ENCODE assay signal across 19 mouse cellular contexts in the genomic region with DNA sequence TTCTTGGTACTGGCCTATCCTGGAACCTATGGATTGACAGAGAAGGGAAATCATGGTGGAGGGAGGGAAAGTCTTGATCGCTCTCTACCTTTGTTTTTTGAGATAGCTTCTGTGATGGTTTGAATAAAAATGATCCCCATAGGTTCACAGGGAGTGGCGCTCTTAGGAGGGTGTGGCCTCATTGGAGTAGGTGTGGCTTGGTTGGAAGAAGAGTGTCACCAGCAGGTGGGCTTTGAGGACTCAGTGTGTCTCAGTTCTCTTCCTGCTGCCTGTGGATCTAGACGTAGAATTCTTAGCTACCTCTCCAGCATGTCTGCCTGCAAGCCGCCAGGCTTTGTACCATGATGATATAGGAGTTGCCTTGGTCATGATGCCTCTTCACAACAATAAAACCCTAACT. TPM values are rescaled to one million over a fixed set of nuclear protein-coding genes. Genes with fewer than 3 reads are reported as not detected.
"Had no signal": no experiment of that assay in that cellular context is flagged by ENCODE, and none has a peak within 500 bp of the region (broad histone marks: within the 10 kb centered on the region; RNA-seq: fewer than 3 reads in every experiment).

No protein-coding gene starts in this region.

- ATAC-seq: midbrain, embryonic 13.5 days; midbrain, embryonic 16.5 days had no signal

- H3K36me3 ChIP-seq: midbrain, embryonic 10.5 days; midbrain, embryonic 13.5 days; neural tube, embryonic 13.5 days; neural tube, embryonic 15.5 days; stomach, embryonic 15.5 days had no signal

- H3K9ac ChIP-seq: liver, embryonic 14.5 days; lung, embryonic 14.5 days; midbrain, embryonic 13.5 days; neural tube, embryonic 13.5 days; neural tube, embryonic 15.5 days; stomach, embryonic 15.5 days had no signal

- H3K9me3 ChIP-seq: neural tube, embryonic 13.5 days; neural tube, embryonic 15.5 days; stomach, embryonic 15.5 days had no signal

- DNase-seq: lung, adult 18-20 months; lung, embryonic 14.5 days; lung, postnatal 14 days; lung, postnatal 36 days; retina, postnatal 1 day; right cerebral cortex, adult 18-20 months; right cerebral cortex, postnatal 25 days; thymus, postnatal 14 days; thymus, postnatal 36 days had no signal

- H3K4me1 ChIP-seq: midbrain, embryonic 13.5 days; neural tube, embryonic 13.5 days; neural tube, embryonic 15.5 days had no signal

- H3K4me3 ChIP-seq: midbrain, embryonic 10.5 days; midbrain, embryonic 13.5 days; myocyte; neural tube, embryonic 13.5 days; neural tube, embryonic 15.5 days; stomach, embryonic 15.5 days had no signal

- H3K4me2 ChIP-seq: lung, embryonic 14.5 days; midbrain, embryonic 13.5 days; neural tube, embryonic 13.5 days; neural tube, embryonic 15.5 days; stomach, embryonic 15.5 days had no signal

- H3K27ac ChIP-seq: liver, embryonic 14.5 days; midbrain, embryonic 10.5 days; midbrain, embryonic 13.5 days; neural tube, embryonic 13.5 days; neural tube, embryonic 15.5 days; stomach, embryonic 15.5 days; stomach, postnatal 0 days had no signal

- H3K27me3 ChIP-seq: midbrain, embryonic 13.5 days; neural tube, embryonic 13.5 days; neural tube, embryonic 15.5 days; stomach, embryonic 15.5 days had no signal

RNA-seq across cellular contexts. Expression of gene Cmbl, which starts 3.2 kb away (rescaled TPM):
- total RNA-seq: megakaryocyte-erythroid progenitor cell, adult 5-6 weeks had no signal
